Mouse (Mus musculus) thymus, adult 2 months (tissue): ENCODE results near the gene Snx11.

Experiments
- CTCF ChIP-seq: fragments of 200-500 bp; IDR thresholded peaks from 2 replicates; pipeline ENCODE4 v1.5.1; 2012; ENCODE audit warnings: mild to moderate bottlenecking, control low read depth, low read length, moderate library complexity, borderline replicate concordance; ENCODE audit not compliant: control insufficient read depth, poor library complexity, insufficient read depth; ENCODE audit errors: extremely low read depth
- POLR2A ChIP-seq: fragments of 200-500 bp; IDR thresholded peaks from 2 replicates; pipeline ENCODE4 v1.6.1; 2012; ENCODE audit warnings: mild to moderate bottlenecking, low read length, control low read depth, moderate library complexity; ENCODE audit not compliant: control insufficient read depth, poor library complexity, insufficient read depth; ENCODE audit errors: extremely low read depth

DNA sequence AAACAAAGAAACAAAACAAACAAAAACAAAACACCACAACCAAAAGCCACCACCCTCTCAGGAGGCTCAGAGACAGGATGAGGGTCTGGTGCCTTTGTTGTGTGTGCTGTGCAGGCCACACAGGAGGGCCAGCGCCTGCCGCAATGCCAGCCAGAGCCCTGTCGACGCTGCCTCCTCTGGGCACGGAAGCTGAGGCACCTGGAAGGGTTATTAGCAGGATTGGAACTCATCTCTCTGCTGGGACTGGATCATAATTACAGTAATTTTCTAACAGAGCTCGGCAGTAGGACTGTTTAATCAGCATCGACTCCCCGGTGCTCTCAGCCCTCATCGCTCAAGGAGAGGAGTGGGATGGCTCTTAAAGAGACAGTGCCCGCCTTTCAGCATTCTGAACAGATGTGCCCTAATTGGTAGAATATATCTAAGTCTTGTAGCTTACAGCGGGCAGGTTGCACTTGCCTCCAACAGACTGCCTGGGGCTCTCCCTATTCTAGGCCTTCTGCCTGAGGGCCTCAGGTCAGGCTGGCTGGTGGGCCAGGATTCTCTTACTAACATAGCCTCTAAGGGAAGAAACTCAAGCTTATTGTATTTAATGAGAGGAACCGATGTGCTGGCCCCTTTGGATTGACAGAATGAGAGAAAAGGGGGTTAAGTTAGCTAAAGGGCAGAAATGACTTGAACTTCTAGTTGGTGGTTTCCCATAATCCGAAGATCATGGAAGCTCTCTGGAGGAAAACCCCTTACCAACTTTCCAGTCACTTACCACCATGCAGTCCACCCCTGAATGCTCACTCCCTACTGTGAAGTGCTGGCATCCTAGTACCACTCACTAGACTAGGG, 12.6 kb downstream of the Snx11 start:
- TF ChIP-seq POLR2A (no peak), CTCF (no peak)
